Comparison of ENCODE assay signal across 8 mouse cellular contexts in genomic region chr7:96745956-96746355, GRCm38 (mm10).
DNase-seq lines count a peak whose midpoint lies in the region; ATAC-seq and TF ChIP-seq lines count a peak whose summit lies in the region.

No protein-coding gene starts in this region.

- H3K4me3 ChIP-seq in embryonic facial prominence, embryonic 14.5 days (ENCODE audit: low read depth, low read length), result no peak overlapping the region
- no peak overlapping the region for H3K4me3 ChIP-seq in intestine, postnatal 0 days (ENCODE audit: low read depth, low read length)
- H3K4me3 ChIP-seq in midbrain, embryonic 14.5 days (replicated peaks; ENCODE audit: low read depth, low read length), result no peak overlapping the region

- intact Hi-C loops in heart, postnatal 36 days (cut with DNase I), result no loop called here

- peak; percentile 37 to 56 for DNase-seq in kidney, postnatal 4 days
- DNase-seq in kidney, adult 18-20 months, result no peak
- DNase-seq in embryonic facial prominence, embryonic 14.5 days (ENCODE audit: low spot score), result peak; percentile 89
- peak; percentile 69 for DNase-seq in midbrain, embryonic 14.5 days
- no peak for DNase-seq in urinary bladder, adult 18-20 months (ENCODE audit: low spot score in 2 of 2)
- DNase-seq in heart, postnatal 36 days, result no peak

- H3K9me3 ChIP-seq in embryonic facial prominence, embryonic 14.5 days (ENCODE audit: control insufficient read depth, low read length), result no peaks in the 10 kb centered on the region
- H3K9me3 ChIP-seq in intestine, postnatal 0 days (ENCODE audit: control insufficient read depth), result no peaks in the 10 kb centered on the region
- H3K9me3 ChIP-seq in midbrain, embryonic 14.5 days (ENCODE audit: control insufficient read depth, low read length), result no peaks in the 10 kb centered on the region

- TF ChIP-seq CTCF in intestine, postnatal 0 days (IDR thresholded peaks at IDR 0.05; ENCODE audit: low read depth), result no peak

- H3K27ac ChIP-seq in embryonic facial prominence, embryonic 14.5 days (replicated peaks; ENCODE audit: low read depth, low read length), result peak overlapping the region; percentile 54
- no peak overlapping the region; the same call in 1 of the 2 replicates for H3K27ac ChIP-seq in intestine, postnatal 0 days (ENCODE audit: low read depth, low read length)
- 0 out of 2 replicates have a peak overlapping the region, but pooled peaks have one; percentile 0 for H3K27ac ChIP-seq in midbrain, embryonic 14.5 days (replicated peaks; ENCODE audit: low read depth, low read length)

- H3K27me3 ChIP-seq in embryonic facial prominence, embryonic 14.5 days (replicated peaks; ENCODE audit: control insufficient read depth, insufficient read depth, low read length), result no peaks in the 10 kb centered on the region
- H3K27me3 ChIP-seq in intestine, postnatal 0 days (replicated peaks; ENCODE audit: control insufficient read depth, insufficient read depth, low read length), result no peaks in the 10 kb centered on the region
- H3K27me3 ChIP-seq in midbrain, embryonic 14.5 days (ENCODE audit: control insufficient read depth, insufficient read depth, low read length), result no peaks in the 10 kb centered on the region

- peaks cover 52% of the 10 kb centered on the region for H3K4me1 ChIP-seq in embryonic facial prominence, embryonic 14.5 days (ENCODE audit: control insufficient read depth, insufficient read depth, low read length)
- H3K4me1 ChIP-seq in intestine, postnatal 0 days (replicated peaks; ENCODE audit: control insufficient read depth, insufficient read depth, low read length), result no peaks in the 10 kb centered on the region
- H3K4me1 ChIP-seq in midbrain, embryonic 14.5 days (ENCODE audit: control insufficient read depth, insufficient read depth, low read length), result peaks cover 8% of the 10 kb centered on the region; the same call in 1 of the 2 replicates

- WGBS in embryonic facial prominence, embryonic 14.5 days, result 24% methylated on average over 6 of the region's 6 CpGs
- WGBS in intestine, postnatal 0 days, result 15% methylated on average over 6 of the region's 6 CpGs
- 31% methylated on average over 6 of the region's 6 CpGs for WGBS in midbrain, embryonic 14.5 days

- H3K4me2 ChIP-seq in embryonic facial prominence, embryonic 14.5 days (ENCODE audit: low read depth, low read length), result no peak overlapping the region; the same call in 1 of the 2 replicates
- H3K4me2 ChIP-seq in intestine, postnatal 0 days (replicated peaks; ENCODE audit: low read depth), result no peak overlapping the region
- H3K4me2 ChIP-seq in midbrain, embryonic 14.5 days (ENCODE audit: low read length), result no peak overlapping the region

- H3K9ac ChIP-seq in embryonic facial prominence, embryonic 14.5 days (ENCODE audit: low read depth, low read length), result no peak overlapping the region
- H3K9ac ChIP-seq in intestine, postnatal 0 days (ENCODE audit: low read depth, low read length), result no peak overlapping the region
- H3K9ac ChIP-seq in midbrain, embryonic 14.5 days (replicated peaks; ENCODE audit: low read length), result no peak overlapping the region

- ATAC-seq in embryonic facial prominence, embryonic 14.5 days (ENCODE audit: low read depth), result peak; percentile 88
- peak; percentile 41; the same call in 1 of the 2 replicates for ATAC-seq in intestine, postnatal 0 days
- peak; percentile 77; the same call in 1 of the 2 replicates for ATAC-seq in midbrain, embryonic 14.5 days (ENCODE audit: low FRiP score, low TSS enrichment)
- ATAC-seq in megakaryocyte-erythroid progenitor cell, adult 5-6 weeks (replicated peaks; ENCODE audit: low FRiP score, low TSS enrichment, poor library complexity, severe bottlenecking), result no peak

- no peaks in the 10 kb centered on the region for H3K36me3 ChIP-seq in embryonic facial prominence, embryonic 14.5 days (ENCODE audit: control insufficient read depth, insufficient read depth, low read length)
- no peaks in the 10 kb centered on the region for H3K36me3 ChIP-seq in intestine, postnatal 0 days (ENCODE audit: control insufficient read depth, insufficient read depth)
- H3K36me3 ChIP-seq in midbrain, embryonic 14.5 days (ENCODE audit: control insufficient read depth, insufficient read depth, low read length), result no peaks in the 10 kb centered on the region

Comparison
In these comparisons a context has a peak if more than half of its experiments do, and no peak if none do; other contexts are left out.
1. DNase-seq: peak in kidney, postnatal 4 days (2 of 2), embryonic facial prominence, embryonic 14.5 days (single experiment) and midbrain, embryonic 14.5 days (single experiment); none in kidney, adult 18-20 months (single experiment), urinary bladder, adult 18-20 months (0 of 2) and heart, postnatal 36 days (0 of 2).